Comparison of ENCODE assay signal across 10 mouse cellular contexts in the genomic region with DNA sequence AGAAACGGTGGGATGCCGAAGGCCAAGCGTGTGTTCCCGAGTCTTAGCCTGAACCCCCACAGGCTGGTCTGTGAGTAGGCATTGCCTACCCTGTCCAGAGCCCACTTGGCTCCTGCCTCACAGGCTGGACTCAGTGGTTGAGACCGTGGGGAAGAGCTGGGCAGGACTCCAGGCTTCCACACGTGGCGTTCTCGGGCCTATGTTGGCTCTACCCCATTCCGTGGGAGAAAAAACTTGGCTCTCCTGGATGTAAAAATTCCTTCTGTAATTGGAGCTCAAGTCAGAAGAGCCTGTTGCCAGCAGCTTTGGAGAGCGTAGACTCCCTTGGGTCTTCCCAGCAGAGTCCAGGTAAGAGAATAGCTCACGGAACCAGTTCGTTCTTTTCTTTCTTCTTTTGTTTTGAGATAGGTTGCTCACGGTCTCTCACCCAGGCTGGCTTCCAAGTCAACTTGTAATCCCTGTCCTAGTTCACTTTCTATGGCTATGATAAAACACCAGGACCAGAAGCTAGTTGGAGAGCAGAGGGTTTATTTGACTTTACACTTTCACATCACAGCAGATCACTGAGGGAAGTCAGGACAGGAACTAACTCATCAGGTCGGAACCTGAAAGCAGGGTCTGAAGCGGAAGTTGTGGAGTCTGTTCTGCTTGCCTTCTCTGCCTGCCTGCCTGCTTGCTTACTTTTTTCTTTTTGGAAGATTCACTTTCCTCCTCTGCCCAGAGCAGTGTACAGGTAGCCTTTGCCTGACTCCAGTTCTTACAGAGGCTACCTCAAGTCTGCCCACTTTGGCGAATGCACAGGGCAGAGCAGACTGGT. TPM values are rescaled to one million over a fixed set of nuclear protein-coding genes. Genes with fewer than 3 reads are reported as not detected.
DNase-seq lines count a peak whose midpoint lies in the region; ATAC-seq lines count a peak whose summit lies in the region.
"Had no signal": no experiment of that assay in that cellular context is flagged by ENCODE, and none has a peak within 500 bp of the region (broad histone marks: within the 10 kb centered on the region; RNA-seq: fewer than 3 reads in every experiment).

No protein-coding gene starts in this region.

- peak; percentile 42 for DNase-seq in gastrocnemius, adult 18-20 months (ENCODE audit: low spot score)
- DNase-seq in gastrocnemius, postnatal 36 days: no peak
- peak; percentile 50 to 56 for DNase-seq in right cerebral cortex, postnatal 10 days (ENCODE audit: low spot score in 2 of 2)
- DNase-seq in right cerebral cortex, postnatal 4 days: no peak
- DNase-seq in telencephalon, adult 2 months (ENCODE audit: low read depth, low spot score): peak; percentile 56
- DNase-seq in thymus, adult 18-20 months: no peak
- no peak for DNase-seq in retina, postnatal 1 day
- DNase-seq: lung, postnatal 4 days had no signal

- peak; percentile 40 to 76; a peak in 3 of 4 replicates for ATAC-seq in hematopoietic stem cell, adult 5-6 weeks (replicated peaks in 1 of 2; ENCODE audit: insufficient read depth in 1 of 2, low FRiP score in 2 of 2, low TSS enrichment in 1 of 2, low read depth in 1 of 2, poor library complexity in 2 of 2, severe bottlenecking in 2 of 2)
- ATAC-seq: CD4-positive, CD25-positive, alpha-beta regulatory T cell, adult 4 months had no signal

- intact Hi-C loops in gastrocnemius, postnatal 36 days (cut with DNase I): no loop called here

RNA-seq across cellular contexts. Expression of a gene that starts 6.9 kb away (rescaled TPM):
- 10 to 100 TPM; 42.9 to 67.0 TPM for total RNA-seq in gastrocnemius, adult 18-20 months (2021)
- total RNA-seq in gastrocnemius, postnatal 36 days (2021): 10 to 100 TPM; 43.3 to 47.6 TPM
- 1.1 TPM in 1 of 2 replicates, not detected in the other for total RNA-seq in hematopoietic stem cell, adult 5-6 weeks (2017)

RNA-seq across cellular contexts. Expression of a gene that starts 29.5 kb away (rescaled TPM):
- 100 to 1,000 TPM; 112 to 113 TPM for total RNA-seq in gastrocnemius, adult 18-20 months (2021)
- total RNA-seq in gastrocnemius, postnatal 36 days (2021): 100 to 1,000 TPM; 122 to 124 TPM
- total RNA-seq in hematopoietic stem cell, adult 5-6 weeks (2017): 458 and 486 TPM in 2 replicates

RNA-seq across cellular contexts. Expression of a gene that starts 29.5 kb away (rescaled TPM):
- 10 to 100 TPM; 11.5 to 11.6 TPM for total RNA-seq in gastrocnemius, adult 18-20 months (2021)
- 10 to 100 TPM; 11.4 to 12.0 TPM for total RNA-seq in gastrocnemius, postnatal 36 days (2021)
- total RNA-seq in hematopoietic stem cell, adult 5-6 weeks (2017): 2.8 and 5.9 TPM in 2 replicates

RNA-seq across cellular contexts. Expression of a gene that starts 41.3 kb away (rescaled TPM):
- total RNA-seq in gastrocnemius, adult 18-20 months (2021): 100 to 1,000 TPM; 135 to 145 TPM
- total RNA-seq in gastrocnemius, postnatal 36 days (2021): 100 to 1,000 TPM in 1 of 2 experiments, 10 to 100 TPM in 1; 99.7 to 116 TPM
- 59.5 and 62.7 TPM in 2 replicates for total RNA-seq in hematopoietic stem cell, adult 5-6 weeks (2017)

Comparison
In these comparisons a context has a peak if more than half of its experiments do, and no peak if none do; other contexts are left out.
1. DNase-seq: peak in gastrocnemius, adult 18-20 months (single experiment), right cerebral cortex, postnatal 10 days (2 of 2) and telencephalon, adult 2 months (single experiment); none in gastrocnemius, postnatal 36 days (0 of 2), right cerebral cortex, postnatal 4 days (single experiment), thymus, adult 18-20 months (0 of 2) and retina, postnatal 1 day (single experiment).
2. RNA of a gene that starts 6.9 kb away (total RNA-seq): 42.9 to 67.0 TPM in gastrocnemius, adult 18-20 months and 43.3 to 47.6 TPM in gastrocnemius, postnatal 36 days; 1.1 TPM in hematopoietic stem cell, adult 5-6 weeks; every median in the first group is over 10 times any median in the second.